Comparison of ENCODE assay signal across 7 mouse cellular contexts in the genomic region with DNA sequence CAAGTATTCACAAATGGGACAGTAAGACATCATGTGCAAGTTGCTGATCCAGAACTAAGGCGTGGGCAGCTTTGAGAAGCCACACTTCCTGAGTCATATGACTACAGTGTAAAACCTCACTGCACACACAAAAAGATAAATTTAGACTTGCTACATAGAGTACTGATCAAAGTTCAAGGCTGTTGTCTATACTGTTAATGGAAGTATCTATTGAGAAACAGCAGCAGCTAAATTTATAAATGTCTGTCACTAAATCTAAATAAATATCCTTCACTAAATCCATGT. TPM values are rescaled to one million over a fixed set of nuclear protein-coding genes. Genes with fewer than 3 reads are reported as not detected.
DNase-seq lines count a peak whose midpoint lies in the region; ATAC-seq and TF ChIP-seq lines count a peak whose summit lies in the region.

No protein-coding gene starts in this region.

- WGBS in lung, postnatal 0 days, result 14% methylated on average over 1 of the region's 1 CpGs
- WGBS in intestine, embryonic 14.5 days, result 30% methylated on average over 1 of the region's 1 CpGs

- no peak for TF ChIP-seq CTCF in lung, postnatal 0 days (IDR thresholded peaks at IDR 0.05)
- TF ChIP-seq CTCF in bone marrow macrophage, adult 2 months (IDR thresholded peaks at IDR 0.05; ENCODE audit: low read depth, low read length), result no peak

- DNase-seq in lung, postnatal 0 days (ENCODE audit: low spot score), result peak; percentile 11
- DNase-seq in lung, postnatal 4 days, result no peak
- DNase-seq in intestine, embryonic 14.5 days (ENCODE audit: low spot score), result no peak
- peak; percentile 74 for DNase-seq in naive thymus-derived CD4-positive, alpha-beta T cell, adult 2 months (ENCODE audit: low read depth)
- no peak for DNase-seq in MN1 (ENCODE audit: low spot score)
- no peak for DNase-seq in gastrocnemius, adult 8-10 months (ENCODE audit: low spot score in 2 of 2)

- no peak overlapping the region for H3K4me3 ChIP-seq in lung, postnatal 0 days (ENCODE audit: low read depth, low read length)
- H3K4me3 ChIP-seq in bone marrow macrophage, adult 2 months (ENCODE audit: insufficient read depth, low read length), result peak overlapping the region; percentile 49
- peak overlapping the region; percentile 93; the same call in 1 of the 2 replicates for H3K4me3 ChIP-seq in intestine, embryonic 14.5 days (ENCODE audit: low read depth, low read length)

- no peak overlapping the region for H3K27ac ChIP-seq in lung, postnatal 0 days (ENCODE audit: low read length)
- H3K27ac ChIP-seq in bone marrow macrophage, adult 2 months (ENCODE audit: insufficient read depth, low read depth, low read length), result peak overlapping the region; percentile 94
- H3K27ac ChIP-seq in intestine, embryonic 14.5 days (ENCODE audit: low read depth), result no peak overlapping the region

- no peak overlapping the region for H3K9ac ChIP-seq in lung, postnatal 0 days (replicated peaks; ENCODE audit: low read depth)
- H3K9ac ChIP-seq in intestine, embryonic 14.5 days (ENCODE audit: low read length), result peak overlapping the region; percentile 99; the same call in 1 of the 2 replicates

- no peak overlapping the region for H3K4me2 ChIP-seq in lung, postnatal 0 days (replicated peaks; ENCODE audit: low read depth, low read length)
- peak overlapping the region; percentile 78 for H3K4me2 ChIP-seq in intestine, embryonic 14.5 days (ENCODE audit: low read length)

- no peak for TF ChIP-seq POLR2A in bone marrow macrophage, adult 2 months (IDR thresholded peaks at IDR 0.05; ENCODE audit: borderline replicate concordance, low read depth, low read length)

- no peak for ATAC-seq in lung, postnatal 0 days
- no peak for ATAC-seq in intestine, embryonic 14.5 days (replicated peaks; ENCODE audit: low FRiP score, low TSS enrichment, low read depth)

- no peak for TF ChIP-seq EP300 in lung, postnatal 0 days (IDR thresholded peaks at IDR 0.05)

- H3K36me3 ChIP-seq in lung, postnatal 0 days (ENCODE audit: insufficient read depth, low read length), result no peaks in the 10 kb centered on the region
- peaks cover 27% of the 10 kb centered on the region for H3K36me3 ChIP-seq in intestine, embryonic 14.5 days (ENCODE audit: control insufficient read depth, insufficient read depth, low read length)

- peaks cover 18% of the 10 kb centered on the region for H3K4me1 ChIP-seq in lung, postnatal 0 days (ENCODE audit: insufficient read depth, low read depth, low read length)
- H3K4me1 ChIP-seq in bone marrow macrophage, adult 2 months (ENCODE audit: control insufficient read depth, insufficient read depth, low read length), result peaks cover 18% of the 10 kb centered on the region
- H3K4me1 ChIP-seq in intestine, embryonic 14.5 days (replicated peaks; ENCODE audit: control insufficient read depth, insufficient read depth, low read length), result peaks cover 28% of the 10 kb centered on the region

- no peaks in the 10 kb centered on the region for H3K9me3 ChIP-seq in lung, postnatal 0 days (ENCODE audit: low read length)
- no peaks in the 10 kb centered on the region for H3K9me3 ChIP-seq in intestine, embryonic 14.5 days (ENCODE audit: control insufficient read depth, low read length)

- H3K27me3 ChIP-seq in lung, postnatal 0 days (replicated peaks; ENCODE audit: insufficient read depth, low read length), result no peaks in the 10 kb centered on the region
- H3K27me3 ChIP-seq in intestine, embryonic 14.5 days (replicated peaks; ENCODE audit: control insufficient read depth, insufficient read depth, low read length), result no peaks in the 10 kb centered on the region

RNA-seq across cellular contexts. Expression of a gene that starts 2.8 kb away (rescaled TPM):
- 6.8 and 8.1 TPM in 2 replicates for polyA plus RNA-seq in lung, postnatal 0 days (2015; fragmentation: Nextera tagmentation; extraction: Ambion mirVana)
- polyA plus RNA-seq in bone marrow macrophage, adult 2 months (2012; ENCODE audit: insufficient read depth, insufficient read length, missing spikeins), result 12.2 and 13.2 TPM in 2 replicates
- 21.1 and 22.9 TPM in 2 replicates for polyA plus RNA-seq in intestine, embryonic 14.5 days (2014; fragmentation: Nextera tagmentation; extraction: Ambion mirVana)
- total RNA-seq in gastrocnemius, adult 8-10 months (2022), result 10 to 100 TPM; 11.8 to 13.8 (median 13.1) TPM

RNA-seq across cellular contexts. Expression of a gene that starts 3.0 kb away (rescaled TPM):
- polyA plus RNA-seq in lung, postnatal 0 days (2015; fragmentation: Nextera tagmentation; extraction: Ambion mirVana), result 61.2 and 68.5 TPM in 2 replicates
- 867 and 1,049 TPM in 2 replicates for polyA plus RNA-seq in bone marrow macrophage, adult 2 months (2012; ENCODE audit: insufficient read depth, insufficient read length, missing spikeins)
- polyA plus RNA-seq in intestine, embryonic 14.5 days (2014; fragmentation: Nextera tagmentation; extraction: Ambion mirVana), result 134 and 139 TPM in 2 replicates
- 10 to 100 TPM; 57.8 to 66.5 (median 58.9) TPM for total RNA-seq in gastrocnemius, adult 8-10 months (2022)

Comparison
In these comparisons a context has a peak if more than half of its experiments do, and no peak if none do; other contexts are left out.
1. DNase-seq: peak in lung, postnatal 0 days (single experiment) and naive thymus-derived CD4-positive, alpha-beta T cell, adult 2 months (single experiment); none in lung, postnatal 4 days (0 of 2), intestine, embryonic 14.5 days (single experiment), MN1 (single experiment) and gastrocnemius, adult 8-10 months (0 of 2).